Mouse (Mus musculus): ENCODE measurements around the gene Tmem108.

Tmem108 gene

DNA sequence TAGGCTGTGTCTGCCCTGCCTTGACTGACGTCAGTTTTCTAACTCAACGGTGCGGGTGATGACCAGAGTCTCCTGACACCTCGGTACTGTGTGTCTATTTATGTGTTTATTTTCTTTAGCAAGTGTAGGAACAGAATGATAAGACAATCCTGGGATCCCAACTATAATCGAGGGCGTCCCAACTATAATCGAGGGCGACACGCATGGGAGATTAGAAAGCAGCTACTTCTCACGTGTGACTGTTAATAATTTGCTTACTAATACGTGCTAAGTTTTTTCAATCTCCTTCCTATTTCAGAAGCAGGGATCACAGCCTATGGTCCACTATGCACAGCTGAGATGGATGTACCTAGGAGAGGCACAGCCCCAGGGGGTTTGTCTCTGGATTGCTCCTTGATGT lies 266.2 kb downstream of the Tmem108 start:
- DNase-seq (ENCODE audit: low read depth) = no peak

DNA sequence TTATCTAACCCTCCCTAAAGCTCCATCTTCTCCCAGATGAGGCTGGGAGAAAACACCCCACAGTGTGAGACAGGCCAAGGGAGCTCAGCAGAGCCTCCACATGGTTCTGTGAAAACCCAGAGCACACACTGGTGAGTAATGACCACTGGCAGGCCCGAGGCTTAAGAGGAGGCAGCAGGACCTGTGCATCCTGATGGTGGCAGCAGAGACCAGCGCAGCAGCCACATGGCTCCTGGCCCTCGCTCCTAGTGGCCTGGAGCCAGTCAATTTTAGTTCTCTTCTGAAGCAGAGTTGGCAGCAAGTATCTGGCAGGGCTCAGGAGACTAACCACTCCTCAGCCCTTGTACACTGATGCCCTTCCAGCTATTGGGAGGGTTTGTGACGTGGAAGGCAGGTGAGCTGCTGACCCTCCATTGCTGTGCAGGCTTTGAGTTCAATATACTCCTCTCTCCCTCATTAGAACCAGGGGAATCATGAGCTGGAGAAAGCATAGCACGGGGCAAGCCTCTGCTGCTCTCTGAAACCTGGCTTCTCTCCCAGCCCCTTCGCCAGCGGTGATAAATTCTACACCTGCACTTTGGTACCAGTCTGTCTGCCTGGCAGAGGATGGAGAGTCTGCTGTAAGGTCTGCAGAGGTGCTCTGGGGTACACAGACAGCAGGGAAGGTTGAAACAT lies 267.2 kb downstream of the Tmem108 start:
- no peak for DNase-seq (ENCODE audit: low read depth)

DNA sequence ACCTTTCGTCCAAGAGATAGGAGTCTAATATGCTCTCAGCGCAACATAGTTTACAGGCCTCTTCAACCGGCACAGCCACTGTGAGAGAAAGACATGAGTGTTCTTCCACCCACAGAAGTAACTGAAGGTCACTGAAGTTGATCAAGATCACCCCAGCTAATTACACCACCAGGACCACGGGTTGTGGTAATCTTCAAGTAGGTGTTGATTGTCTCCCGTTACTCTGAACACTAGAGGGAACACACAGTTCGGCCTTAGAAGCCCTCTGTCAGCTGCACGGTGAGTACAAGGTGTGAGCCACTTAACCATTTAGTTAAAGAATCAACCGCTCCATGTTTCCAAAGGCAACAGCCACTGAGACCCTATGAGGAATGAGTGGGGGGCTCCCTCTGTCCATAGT lies 269.7 kb downstream of the Tmem108 start:
- DNase-seq (ENCODE audit: low read depth) = no peak

DNA sequence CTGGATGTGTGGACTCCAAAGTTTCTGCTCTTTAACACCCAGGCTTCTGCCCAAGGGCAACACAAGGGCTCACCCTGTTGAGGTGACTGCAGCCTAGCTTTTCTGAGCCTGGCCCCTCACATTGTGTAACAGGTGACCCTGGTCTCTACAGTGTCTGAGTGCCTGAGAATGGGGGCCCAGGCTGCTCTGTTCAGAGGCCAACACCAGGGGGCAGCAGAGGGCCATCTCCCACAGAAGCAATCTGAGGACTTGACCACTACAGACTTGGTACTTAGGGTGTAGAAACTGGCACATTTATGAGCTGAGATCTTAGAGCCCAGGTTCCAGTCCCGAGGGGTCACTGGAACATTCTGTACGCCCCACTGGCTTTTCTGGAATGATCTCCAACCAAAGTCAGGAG lies 271.2 kb downstream of the Tmem108 start:
- DNase-seq (ENCODE audit: low read depth) = peak; percentile 77

DNA sequence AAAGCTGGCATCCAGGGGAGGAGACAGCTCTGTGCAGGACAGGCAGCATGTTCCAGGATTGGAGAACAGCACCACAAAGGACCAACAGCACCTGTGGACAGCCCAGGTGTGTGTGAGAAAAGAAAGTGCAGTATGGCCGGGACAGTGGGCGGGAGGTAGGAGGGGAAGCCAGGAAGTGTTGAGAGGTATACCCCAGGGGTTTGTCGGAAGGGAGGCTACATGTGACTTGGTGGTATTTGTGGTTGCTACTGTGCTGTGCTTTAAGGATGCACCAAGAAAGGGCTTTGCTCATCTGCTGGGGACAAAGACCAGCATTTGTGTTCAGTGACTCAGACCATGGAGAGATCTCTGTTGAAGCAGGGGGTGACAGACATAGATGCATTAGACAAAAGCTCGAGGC lies 271.8 kb downstream of the Tmem108 start:
- peak; percentile 62 for DNase-seq (ENCODE audit: low read depth)

DNA sequence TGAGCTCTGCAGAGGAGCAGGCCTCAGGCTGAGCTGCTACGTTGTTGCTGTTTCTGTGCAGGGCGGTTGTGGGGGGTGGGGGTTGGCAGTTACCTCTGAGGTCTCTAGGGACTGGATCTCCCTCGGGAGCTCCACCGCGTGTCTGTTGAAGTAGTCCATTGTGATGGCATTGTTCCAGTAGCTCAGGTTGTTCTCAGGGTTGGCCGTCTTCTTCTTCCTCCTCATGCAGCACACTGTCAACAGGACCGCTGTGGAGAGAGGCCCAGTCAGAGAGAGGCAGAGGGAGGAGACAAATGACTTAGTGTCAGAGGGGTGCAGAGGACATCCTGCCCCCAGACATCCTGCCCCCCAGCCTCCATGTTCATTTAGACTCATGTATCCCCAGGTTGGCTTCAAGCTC lies 272.5 kb downstream of the Tmem108 start:
- peak; percentile 57 for DNase-seq (ENCODE audit: low read depth)

DNA sequence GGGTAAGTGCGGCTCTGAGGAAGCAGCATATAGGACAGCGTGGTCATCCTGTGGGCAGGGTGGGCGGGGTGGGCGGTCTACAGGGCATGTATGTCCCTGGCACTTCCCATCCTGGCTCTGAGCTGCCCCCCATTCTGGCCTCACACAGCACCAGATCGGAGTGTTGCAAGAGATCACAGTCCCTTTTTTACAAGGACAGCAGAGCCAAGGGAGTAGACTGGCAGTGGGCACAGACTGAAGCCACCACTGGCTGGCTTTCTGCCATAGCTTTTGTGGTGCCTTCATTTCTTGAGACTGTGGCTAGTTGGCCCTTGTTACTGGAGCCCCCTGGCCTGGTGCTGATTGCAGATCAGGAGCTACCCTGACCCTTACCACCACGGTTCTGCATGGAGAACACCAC lies 275.4 kb downstream of the Tmem108 start:
- no peak for DNase-seq (ENCODE audit: low read depth)

DNA sequence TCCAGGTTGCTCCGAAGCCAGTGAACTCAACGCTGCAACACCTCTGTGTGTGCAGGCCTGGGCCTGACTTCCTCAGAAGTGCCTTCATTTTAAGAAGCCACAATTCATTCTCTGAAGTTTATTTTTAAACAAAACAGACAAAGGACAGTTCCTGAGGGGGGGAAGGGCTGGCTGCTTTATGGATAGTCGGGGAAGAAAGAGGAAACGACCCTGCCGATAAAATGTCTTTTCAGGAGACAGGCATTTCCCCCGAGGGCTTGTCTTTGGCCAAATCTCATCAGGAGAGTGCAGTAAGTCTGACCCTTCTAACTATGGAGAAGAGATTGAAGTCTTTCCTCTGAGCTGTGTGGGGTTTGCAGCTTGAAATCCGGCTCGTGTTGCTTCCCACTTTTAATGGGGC lies 276.0 kb downstream of the Tmem108 start:
- peak; percentile 27 for DNase-seq (ENCODE audit: low read depth)

DNA sequence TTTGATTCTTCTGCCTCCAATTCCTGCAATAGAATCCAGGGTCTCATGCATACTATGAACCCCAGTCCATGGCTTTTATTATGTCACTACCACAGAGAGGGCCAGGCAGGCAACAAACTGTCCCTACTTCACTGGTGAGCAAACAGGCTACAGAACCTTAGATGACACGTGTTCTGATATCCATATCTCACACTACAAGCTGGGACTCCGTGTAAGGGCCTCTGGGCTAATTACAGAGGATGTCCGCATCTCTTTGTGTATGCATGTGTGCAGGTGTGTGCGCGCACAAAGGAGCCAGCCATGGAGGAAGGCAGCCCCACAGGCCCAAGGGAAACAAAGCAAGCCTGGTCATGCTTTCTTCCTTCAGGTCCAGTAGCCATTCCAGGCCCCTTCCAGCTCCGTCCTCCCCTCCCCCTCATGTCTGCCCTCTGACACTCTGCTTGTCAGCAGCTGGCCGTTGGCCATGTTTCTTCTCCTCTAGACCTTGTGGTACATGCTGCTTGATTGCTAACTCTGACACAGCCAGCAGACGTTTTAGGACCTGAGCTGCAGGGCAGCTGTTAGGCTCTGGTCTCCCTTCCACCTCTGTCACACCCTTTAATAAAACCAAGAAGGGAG lies 280.9 kb downstream of the Tmem108 start:
- no peak for DNase-seq (ENCODE audit: low read depth)

DNA sequence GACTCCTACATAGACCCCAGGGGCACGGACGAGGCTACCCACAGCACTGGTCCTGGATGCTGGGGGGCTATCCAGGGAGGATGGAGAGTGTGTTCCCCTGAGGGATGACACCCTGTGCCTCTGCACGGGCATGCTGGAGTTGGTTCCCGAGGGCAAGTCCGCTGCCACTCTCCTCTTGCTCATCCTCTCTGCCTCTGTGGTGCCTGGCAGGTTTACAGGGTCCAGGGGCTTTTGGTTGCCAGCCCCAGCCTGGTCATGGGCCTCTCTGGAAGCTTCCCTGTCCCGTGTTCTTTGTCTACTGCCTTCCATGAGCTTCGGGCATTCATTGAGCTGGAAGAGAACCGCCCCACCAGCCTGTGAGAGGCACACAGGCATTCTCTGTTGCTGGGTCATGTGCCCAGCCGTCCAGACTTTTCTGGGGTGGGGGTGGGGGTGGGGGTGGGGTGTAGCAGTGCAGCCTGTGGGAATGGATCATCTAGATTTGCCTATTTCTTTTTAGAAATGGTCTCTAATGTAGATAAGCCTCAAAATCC lies 281.5 kb downstream of the Tmem108 start, which contains the start of gene Bfsp2:
TSS of gene Bfsp2 (minus strand) at position 377 of the 533 bp plus-strand sequence.
- no peak for DNase-seq (ENCODE audit: low read depth)

DNA sequence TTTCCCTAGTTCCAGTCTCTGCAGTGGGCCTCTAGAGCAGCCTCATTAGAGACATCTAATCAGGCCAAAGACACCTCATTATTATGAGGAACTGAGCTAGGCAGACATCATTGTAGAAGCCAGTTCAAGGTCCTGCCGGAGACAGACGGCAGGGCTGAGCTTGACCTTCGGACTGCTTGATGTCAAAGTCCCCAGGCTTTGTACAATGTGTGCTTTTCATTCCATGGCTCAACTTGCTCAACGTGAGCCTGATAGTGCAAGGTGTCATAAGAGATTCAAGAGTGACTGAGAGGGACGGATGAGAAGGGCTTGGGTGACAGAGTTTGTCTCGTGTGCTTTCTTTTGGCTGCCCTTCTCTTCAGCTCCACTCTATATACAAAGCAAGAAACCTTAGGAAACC lies 286.2 kb downstream of the Tmem108 start:
- DNase-seq (ENCODE audit: low read depth) = no peak

DNA sequence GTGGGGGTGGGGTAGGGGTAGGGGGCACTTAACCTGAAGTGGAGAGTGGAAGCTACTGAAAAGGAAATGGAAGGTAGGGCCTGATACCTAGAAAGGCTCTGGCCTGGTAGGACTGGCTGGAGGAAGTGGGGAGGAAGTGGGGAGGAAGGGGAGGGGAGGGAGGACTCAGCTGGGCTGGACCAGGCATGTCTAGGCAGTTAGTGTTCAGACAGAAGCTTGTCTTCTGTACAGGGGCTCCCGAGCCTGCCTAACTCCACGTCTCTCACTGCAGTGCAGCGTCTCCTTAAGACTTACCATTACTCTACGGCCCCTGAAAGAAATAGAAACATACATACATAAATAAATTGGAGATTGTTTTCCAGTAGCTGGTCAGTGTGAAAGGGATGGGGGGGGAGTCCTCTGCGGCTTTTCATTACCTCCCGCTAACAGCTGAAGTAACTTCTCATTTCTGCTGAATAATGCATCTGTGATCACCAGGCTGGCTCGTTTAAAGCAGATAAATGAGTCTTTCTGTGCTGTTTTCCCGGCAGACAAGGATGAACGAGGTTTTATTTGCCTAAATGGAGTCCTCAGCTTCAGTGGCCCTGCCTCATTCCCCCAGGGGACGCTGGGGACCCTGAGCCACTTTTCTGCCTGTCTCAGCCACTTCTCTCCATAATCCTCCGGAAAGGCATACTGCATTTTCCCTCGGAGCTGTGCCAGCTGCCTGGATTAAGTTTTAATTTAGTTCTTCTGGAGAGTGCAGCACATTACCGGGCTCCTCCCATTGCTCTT lies 287.5 kb downstream of the Tmem108 start:
- no peak for DNase-seq (ENCODE audit: low read depth)

DNA sequence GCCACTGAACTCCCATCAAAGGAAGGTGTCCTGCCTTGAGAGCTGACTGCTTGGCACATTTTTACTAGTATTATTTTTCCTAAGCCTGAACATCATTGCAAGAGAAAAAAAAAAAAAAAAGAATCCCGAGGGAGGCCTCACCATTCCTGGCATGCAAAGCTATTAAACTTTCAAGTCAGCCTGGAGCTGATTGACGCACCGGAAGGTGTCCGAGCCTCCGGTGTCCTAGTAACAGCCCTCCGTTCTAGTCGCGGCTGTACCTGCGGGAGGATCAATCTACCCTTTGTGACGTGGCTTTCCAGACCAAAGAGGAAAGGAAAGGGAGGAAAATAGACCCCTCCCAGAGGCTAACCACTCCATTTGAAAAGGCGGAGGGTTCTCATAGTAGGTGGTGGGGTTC lies 289.9 kb downstream of the Tmem108 start:
- no peak for DNase-seq (ENCODE audit: low read depth)

DNA sequence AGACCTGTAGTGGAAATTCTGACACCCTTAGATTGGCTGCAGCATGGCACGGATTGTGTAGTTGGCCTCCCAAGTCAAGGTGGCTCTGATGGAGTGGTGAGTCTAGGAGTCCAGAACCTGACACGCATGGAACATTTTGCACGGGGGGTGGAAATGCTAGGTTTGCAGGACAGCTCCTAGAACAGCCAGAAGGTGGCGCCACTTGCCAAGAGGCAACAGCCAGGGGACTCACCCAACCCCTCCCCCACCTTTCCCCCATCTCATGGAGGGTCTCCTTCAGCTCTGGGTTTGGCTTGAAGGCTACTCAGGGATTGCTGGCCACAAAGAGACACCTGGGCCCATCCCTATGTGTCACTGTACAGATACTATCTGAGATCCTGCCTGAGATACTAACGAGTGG lies 292.1 kb downstream of the Tmem108 start:
- DNase-seq (ENCODE audit: low read depth) = peak; percentile 56

DNA sequence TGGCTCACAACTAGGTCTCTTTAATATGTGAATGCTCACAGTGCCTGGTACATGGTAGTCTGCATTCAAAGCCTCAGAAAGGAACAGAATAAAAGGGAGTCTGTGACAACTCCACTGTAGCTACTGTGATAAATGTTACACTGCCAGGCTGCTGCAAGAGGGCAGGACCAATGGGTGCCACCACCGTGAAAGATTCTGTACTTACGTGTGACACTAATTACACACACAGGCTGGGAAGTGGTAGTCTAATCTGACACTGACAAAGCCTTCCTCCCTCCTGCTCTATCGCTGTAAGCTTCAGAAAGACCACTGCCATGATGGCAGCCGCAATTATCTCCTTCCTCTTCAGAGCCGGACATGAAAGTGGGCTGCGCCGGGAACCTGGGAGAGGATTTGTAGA lies 292.7 kb downstream of the Tmem108 start:
- no peak for DNase-seq (ENCODE audit: low read depth)

DNA sequence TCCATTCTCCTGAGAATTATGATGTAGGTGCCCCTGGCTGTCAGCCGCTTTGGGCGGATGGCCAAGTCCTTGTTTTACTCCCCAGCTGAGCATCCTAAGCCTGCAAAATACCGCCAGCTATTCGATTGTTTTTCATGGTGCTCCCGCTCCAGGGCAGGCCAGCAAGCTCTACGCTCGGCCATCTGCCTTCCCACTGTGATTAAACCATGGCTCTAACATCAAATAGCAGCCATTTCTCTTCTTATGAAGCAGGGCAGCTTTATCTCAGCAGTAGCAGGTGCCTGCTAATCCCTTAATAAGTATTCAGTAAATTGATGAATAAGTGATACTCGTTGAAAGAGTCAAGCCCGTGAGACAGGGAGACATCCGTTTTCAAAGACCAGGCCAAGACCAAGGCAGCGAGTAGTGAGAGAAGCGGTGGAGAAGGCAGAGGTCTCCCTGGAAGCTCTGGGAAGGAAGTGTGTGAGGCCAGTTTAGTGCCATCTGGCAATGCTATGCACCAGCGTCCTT lies 295.9 kb downstream of the Tmem108 start:
- no peak for DNase-seq (ENCODE audit: low read depth)

DNA sequence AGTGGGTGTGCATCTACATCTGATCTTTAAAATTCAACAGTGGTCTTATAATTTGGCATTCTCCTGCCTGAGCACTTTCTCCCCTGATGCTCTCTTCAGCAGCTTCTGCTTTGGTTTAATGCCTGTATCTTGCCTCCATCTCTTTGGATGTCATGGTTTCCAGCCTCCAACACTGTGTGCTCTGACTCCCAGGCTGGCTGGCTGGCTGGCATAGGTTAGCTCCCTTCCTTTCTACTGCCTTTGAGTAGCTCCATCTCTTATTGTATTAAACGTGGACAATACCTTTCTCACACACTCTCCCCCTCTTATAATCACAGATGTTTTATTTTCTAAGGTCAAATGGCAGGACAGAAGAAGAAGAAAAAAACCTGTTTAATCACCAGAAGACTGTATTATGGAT lies 296.3 kb downstream of the Tmem108 start:
- DNase-seq (ENCODE audit: low read depth) = no peak

DNA sequence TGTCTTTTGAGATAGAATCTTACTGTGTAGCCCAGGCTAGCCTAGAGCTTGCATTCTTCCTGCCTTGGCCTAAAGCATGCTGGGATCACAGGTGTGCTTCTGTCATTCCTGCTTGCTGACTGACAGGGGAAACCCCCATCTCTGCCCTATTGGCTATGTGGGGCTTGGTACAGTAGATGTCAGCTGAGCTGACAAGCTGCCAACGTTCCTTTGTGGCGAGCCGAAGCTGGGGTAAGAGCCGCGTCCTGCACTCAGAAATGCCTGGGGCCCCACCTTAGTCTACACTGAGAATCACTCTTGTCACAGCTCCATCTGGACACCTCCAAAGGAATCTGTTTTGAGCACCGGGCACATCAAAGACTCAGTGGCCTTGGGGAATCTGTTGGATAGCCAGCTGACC lies 297.8 kb downstream of the Tmem108 start:
- DNase-seq (ENCODE audit: low read depth) = no peak

DNA sequence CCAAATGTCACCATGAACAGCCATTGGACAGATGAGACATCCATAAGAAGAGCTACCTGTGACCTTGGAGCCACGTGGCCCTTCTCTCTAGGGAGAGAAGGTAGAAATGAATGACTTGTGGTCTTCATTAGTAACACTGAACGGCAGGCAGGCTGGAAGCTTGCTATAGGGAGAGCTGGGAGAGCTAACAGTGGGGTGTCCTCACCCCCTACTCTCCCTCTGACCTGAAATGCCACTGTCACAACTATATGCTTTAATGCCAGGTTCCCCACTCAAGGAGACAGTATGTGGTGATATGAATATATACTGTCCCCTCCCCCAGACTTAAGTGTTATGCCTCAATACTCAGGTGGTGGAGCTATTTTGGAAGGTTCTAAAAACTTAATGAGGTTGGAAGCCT lies 301.8 kb downstream of the Tmem108 start:
- DNase-seq (ENCODE audit: low read depth) = no peak

DNA sequence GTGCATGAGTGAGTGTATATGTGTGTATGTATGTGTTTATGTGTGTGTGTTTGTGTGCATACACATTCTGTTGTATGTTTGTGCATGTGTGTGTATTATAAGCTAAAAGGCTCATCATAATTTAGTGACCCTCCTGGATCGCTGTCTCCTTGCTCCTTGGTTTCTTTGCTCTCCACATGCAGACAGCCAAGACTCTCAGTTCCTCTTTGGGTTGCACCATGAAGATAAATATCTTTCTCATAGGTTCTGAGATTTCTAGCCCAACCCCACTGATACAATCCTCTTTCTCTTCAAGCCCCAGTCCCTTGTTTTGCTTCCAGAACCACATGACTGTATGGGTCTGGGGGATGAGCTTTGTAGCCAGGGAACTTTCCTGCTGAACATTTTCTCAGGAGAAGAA lies 302.3 kb downstream of the Tmem108 start:
- no peak for DNase-seq (ENCODE audit: low read depth)

DNA sequence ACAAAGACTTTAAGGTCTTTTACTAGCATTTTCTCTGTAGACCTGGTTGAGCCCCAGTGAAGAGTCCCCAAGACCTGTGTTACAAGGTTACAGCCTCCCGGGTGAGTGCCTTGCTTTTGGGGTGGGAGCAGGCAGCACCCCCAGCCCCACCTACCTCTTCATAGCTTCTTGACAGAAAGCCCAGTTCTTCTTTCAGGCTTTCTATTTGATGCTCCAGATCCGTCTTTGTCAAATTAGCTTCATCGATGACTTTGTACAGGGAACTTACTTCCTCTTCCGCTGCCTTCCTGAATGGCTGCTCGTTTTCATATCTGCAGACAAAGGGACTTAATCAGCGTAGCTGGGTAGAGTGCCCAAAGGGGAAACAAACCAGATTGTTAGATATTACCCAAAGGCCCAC lies 312.0 kb downstream of the Tmem108 start:
- DNase-seq (ENCODE audit: low read depth) = no peak

DNA sequence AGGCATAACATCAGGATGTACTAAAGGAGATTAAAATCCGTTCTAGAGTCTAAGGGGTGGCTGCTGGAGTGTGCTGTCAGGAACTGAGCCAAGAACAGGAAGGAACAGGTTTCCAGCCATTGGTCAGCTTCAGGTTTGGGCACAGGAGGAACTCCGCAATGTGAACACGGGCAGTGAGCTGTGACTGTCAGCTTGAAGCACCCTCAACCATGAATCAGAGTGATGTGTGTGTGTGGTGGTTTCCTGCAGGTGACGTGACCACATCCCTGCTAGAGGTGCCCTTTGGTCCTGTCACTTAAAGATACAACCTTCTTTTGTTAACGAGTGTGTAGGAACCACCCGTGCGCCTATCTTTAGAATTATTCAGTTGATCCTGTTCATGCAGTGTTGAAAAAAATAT lies 312.5 kb downstream of the Tmem108 start:
- DNase-seq (ENCODE audit: low read depth) = peak; percentile 60

DNA sequence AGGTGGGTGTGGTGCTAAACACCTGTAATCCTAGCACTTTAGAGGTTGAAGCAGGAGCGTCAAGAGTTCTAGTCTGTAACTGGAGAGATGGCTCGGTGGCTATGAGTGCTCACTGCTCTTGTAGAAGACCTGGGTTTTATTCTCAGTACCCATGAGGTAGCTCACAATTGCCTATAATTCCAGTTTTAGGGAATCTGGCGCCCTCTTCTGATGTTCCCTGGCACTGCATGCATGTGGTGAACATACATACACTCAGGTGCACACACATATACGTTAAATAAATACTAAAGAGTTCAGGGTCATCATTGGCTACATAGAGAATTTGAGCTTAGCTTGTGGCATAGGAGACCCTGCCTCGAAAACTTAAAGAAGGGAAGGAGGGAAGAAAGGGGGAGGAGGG lies 317.0 kb downstream of the Tmem108 start:
- no peak for DNase-seq (ENCODE audit: low read depth)
